Comparison of ENCODE assay signal across 8 mouse cellular contexts in the genomic region with DNA sequence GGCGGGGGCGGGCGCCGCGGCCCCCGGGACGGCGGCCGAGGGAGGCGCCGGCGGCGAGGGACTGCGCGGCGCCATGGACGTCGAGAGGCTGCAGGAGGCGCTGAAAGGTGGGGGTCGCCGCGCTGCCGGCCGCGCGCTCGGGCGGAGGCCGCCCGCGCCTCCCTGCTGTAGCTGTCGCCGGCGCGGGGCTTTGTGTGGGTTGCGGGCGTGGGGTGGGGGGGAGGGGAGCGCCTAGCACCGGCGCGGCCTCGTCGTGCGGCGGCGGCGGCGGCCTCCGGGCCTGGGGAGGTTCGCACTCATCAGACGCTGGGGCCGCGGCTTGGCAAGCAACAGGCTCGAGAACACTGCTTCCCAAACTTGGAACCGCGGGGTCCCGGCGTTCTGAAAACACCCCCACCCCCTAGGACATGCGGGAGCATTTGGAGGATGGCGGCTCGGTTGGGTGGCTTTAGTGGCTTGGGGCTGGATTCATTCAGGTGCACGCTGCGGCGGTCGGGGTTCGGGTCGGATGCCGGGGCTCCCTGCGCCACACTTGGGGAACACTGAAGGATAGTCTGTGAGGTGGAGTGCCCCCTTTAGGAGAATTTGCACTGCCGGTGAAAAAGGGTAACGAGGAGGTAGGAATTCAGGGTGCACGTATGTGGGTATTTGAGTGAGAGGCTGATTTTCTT. TPM values are rescaled to one million over a fixed set of nuclear protein-coding genes. Genes with fewer than 3 reads are reported as not detected.
A peak's percentile ranks its signal among the peaks of the same experiment; 100 is the strongest.
DNase-seq lines count a peak whose midpoint lies in the region; ATAC-seq and TF ChIP-seq lines count a peak whose summit lies in the region.

No protein-coding gene starts in this region.

- H3K4me1 ChIP-seq in CH12.LX (ENCODE audit: control insufficient read depth in 1 of 2, insufficient read depth in 2 of 2), result peaks cover 6 to 69% of the 10 kb centered on the region in 2 experiments; a peak in 3 of 4 replicates
- no peaks in the 10 kb centered on the region; the same call in 1 of the 2 replicates for H3K4me1 ChIP-seq in forebrain, embryonic 11.5 days (replicated peaks; ENCODE audit: control insufficient read depth, insufficient read depth, low read length)
- peaks cover 15% of the 10 kb centered on the region for H3K4me1 ChIP-seq in heart, embryonic 16.5 days (ENCODE audit: control insufficient read depth, insufficient read depth, low read length)
- peaks cover 27% of the 10 kb centered on the region for H3K4me1 ChIP-seq in liver, embryonic 15.5 days (replicated peaks)
- H3K4me1 ChIP-seq in neural tube, embryonic 12.5 days, result peaks cover 18% of the 10 kb centered on the region
- H3K4me1 ChIP-seq in testis, adult 2 months (ENCODE audit: control insufficient read depth, insufficient read depth, low read length), result peaks cover 3% of the 10 kb centered on the region

- no peaks in the 10 kb centered on the region for H3K27me3 ChIP-seq in CH12.LX (replicated peaks)
- H3K27me3 ChIP-seq in forebrain, embryonic 11.5 days (ENCODE audit: control insufficient read depth, insufficient read depth, low read length), result no peaks in the 10 kb centered on the region
- H3K27me3 ChIP-seq in heart, embryonic 16.5 days (ENCODE audit: control insufficient read depth, insufficient read depth, low read length), result no peaks in the 10 kb centered on the region
- H3K27me3 ChIP-seq in liver, embryonic 15.5 days, result no peaks in the 10 kb centered on the region
- no peaks in the 10 kb centered on the region for H3K27me3 ChIP-seq in neural tube, embryonic 12.5 days (replicated peaks)
- H3K27me3 ChIP-seq in testis, adult 2 months (ENCODE audit: control insufficient read depth, insufficient read depth, low read length), result no peaks in the 10 kb centered on the region

- H3K36me3 ChIP-seq in CH12.LX (replicated peaks in 1 of 2; ENCODE audit: control insufficient read depth in 1 of 2, insufficient read depth in 1 of 2, low read length in 1 of 2), result peaks cover 26 to 40% of the 10 kb centered on the region in 2 experiments
- peaks cover 14% of the 10 kb centered on the region; the same call in 1 of the 2 replicates for H3K36me3 ChIP-seq in forebrain, embryonic 11.5 days (ENCODE audit: control insufficient read depth, insufficient read depth, low read length)
- peaks cover 31% of the 10 kb centered on the region for H3K36me3 ChIP-seq in heart, embryonic 16.5 days (ENCODE audit: control insufficient read depth, insufficient read depth)
- H3K36me3 ChIP-seq in liver, embryonic 15.5 days (replicated peaks), result peaks cover 37% of the 10 kb centered on the region
- peaks cover 35% of the 10 kb centered on the region for H3K36me3 ChIP-seq in neural tube, embryonic 12.5 days
- H3K36me3 ChIP-seq in testis, adult 2 months (ENCODE audit: control insufficient read depth, insufficient read depth, low read length), result peaks cover 4% of the 10 kb centered on the region

- in situ Hi-C loops in CH12.LX (cut with MboI; ENCODE audit: low pct_ligation_motif_present, low pct_unique_long_range_greater_than_20kb, low sequenced_read_pairs), result no loop called here

- H3K4me3 ChIP-seq in CH12.LX (replicated peaks in 1 of 3; ENCODE audit: low read depth in 2 of 3, low read length in 2 of 3, poor library complexity in 1 of 3), result peak overlapping the region; percentile 77 to 86 (median 86)
- H3K4me3 ChIP-seq in forebrain, embryonic 11.5 days (ENCODE audit: low read depth, low read length), result peak overlapping the region; percentile 87
- H3K4me3 ChIP-seq in heart, embryonic 16.5 days (ENCODE audit: low read length), result peak overlapping the region; percentile 79
- H3K4me3 ChIP-seq in liver, embryonic 15.5 days (replicated peaks), result peak overlapping the region; percentile 92
- H3K4me3 ChIP-seq in neural tube, embryonic 12.5 days, result peak overlapping the region; percentile 85
- peak overlapping the region; percentile 79 for H3K4me3 ChIP-seq in testis, adult 2 months (ENCODE audit: control insufficient read depth, low read depth, low read length)

- dilution Hi-C loops in CH12.LX (cut with MboI; ENCODE audit: extremely low pct_ligation_motif_present, extremely low pct_unique_long_range_greater_than_20kb, low sequenced_read_pairs), result no loop called here

- DNase-seq in CH12.LX (ENCODE audit: extremely low read depth), result no peak
- DNase-seq in c-Kit-positive CD71-positive TER-119-negative erythroid progenitor cells, embryonic 14.5 days (ENCODE audit: low read depth), result peak; percentile 32
- DNase-seq in forebrain, embryonic 11.5 days (ENCODE audit: low spot score), result peak; percentile 86
- DNase-seq in kidney, postnatal 36 days, result peak; percentile 40 to 63

- peak overlapping the region; percentile 85 for H3K9ac ChIP-seq in CH12.LX (ENCODE audit: insufficient read depth, low read depth)
- H3K9ac ChIP-seq in forebrain, embryonic 11.5 days (ENCODE audit: low read length), result peak overlapping the region; percentile 73
- peak overlapping the region; percentile 85 for H3K9ac ChIP-seq in heart, embryonic 16.5 days (ENCODE audit: low read length)
- H3K9ac ChIP-seq in liver, embryonic 15.5 days, result peak overlapping the region; percentile 88
- H3K9ac ChIP-seq in neural tube, embryonic 12.5 days, result peak overlapping the region; percentile 81

- under 1% methylated on average over 42 of the region's 72 CpGs for WGBS in forebrain, embryonic 11.5 days
- WGBS in heart, embryonic 16.5 days, result 2% methylated on average over 54 of the region's 72 CpGs
- WGBS in liver, embryonic 15.5 days (ENCODE audit: insufficient replicate concordance), result under 1% methylated on average over 67 of the region's 72 CpGs
- WGBS in neural tube, embryonic 12.5 days, result 1% methylated on average over 62 of the region's 72 CpGs

- H3K79me2 ChIP-seq in CH12.LX (replicated peaks; ENCODE audit: control insufficient read depth, extremely low read depth, insufficient read depth, poor library complexity, severe bottlenecking), result peaks cover 51% of the 10 kb centered on the region

- peak; percentile 41 for TF ChIP-seq RAD21 in CH12.LX (IDR thresholded peaks at IDR 0.05; ENCODE audit: low read depth, low read length)

- peak; percentile 62; the same call in 1 of the 2 replicates for TF ChIP-seq POLR2A in CH12.LX (IDR thresholded peaks at IDR 0.05; ENCODE audit: low read depth, low read length)
- peak; percentile 40; the same call in 1 of the 2 replicates for TF ChIP-seq POLR2A in testis, adult 2 months (IDR thresholded peaks at IDR 0.05; ENCODE audit: control insufficient read depth, low read depth, low read length)

- peak in 1 of 2 experiments; percentile 61; a peak in 2 of 4 replicates for TF ChIP-seq CTCF in CH12.LX (conservative IDR thresholded peaks at IDR 0.05 in 1 of 2, IDR thresholded peaks at IDR 0.05 in 1 of 2; ENCODE audit: low read depth in 2 of 2, low read length in 2 of 2)
- TF ChIP-seq CTCF in testis, adult 2 months (IDR thresholded peaks at IDR 0.05; ENCODE audit: control insufficient read depth, insufficient read depth, insufficient replicate concordance, low read depth, low read length), result no peak

- H3K9me3 ChIP-seq in CH12.LX (replicated peaks; ENCODE audit: low read length), result peaks cover 3% of the 10 kb centered on the region
- H3K9me3 ChIP-seq in forebrain, embryonic 11.5 days (ENCODE audit: control insufficient read depth, low read length), result no peaks in the 10 kb centered on the region
- no peaks in the 10 kb centered on the region for H3K9me3 ChIP-seq in heart, embryonic 16.5 days (replicated peaks; ENCODE audit: control insufficient read depth, low read length)
- no peaks in the 10 kb centered on the region for H3K9me3 ChIP-seq in liver, embryonic 15.5 days (replicated peaks)
- H3K9me3 ChIP-seq in neural tube, embryonic 12.5 days, result no peaks in the 10 kb centered on the region

- H3K27ac ChIP-seq in CH12.LX (ENCODE audit: insufficient read depth, low read depth), result peak overlapping the region; percentile 34; the same call in 1 of the 2 replicates
- H3K27ac ChIP-seq in forebrain, embryonic 11.5 days (ENCODE audit: low read depth, low read length), result peak overlapping the region; percentile 63
- peak overlapping the region; percentile 86 for H3K27ac ChIP-seq in heart, embryonic 16.5 days (ENCODE audit: low read length)
- peak overlapping the region; percentile 83 for H3K27ac ChIP-seq in liver, embryonic 15.5 days (replicated peaks)
- peak overlapping the region; percentile 15 for H3K27ac ChIP-seq in neural tube, embryonic 12.5 days
- H3K27ac ChIP-seq in testis, adult 2 months (ENCODE audit: control insufficient read depth, insufficient read depth, low read depth, low read length), result peak overlapping the region; percentile 8

- no peak for TF ChIP-seq EP300 in CH12.LX (IDR thresholded peaks at IDR 0.05; ENCODE audit: low read length)

- peak overlapping the region; percentile 80 for H3K4me2 ChIP-seq in CH12.LX (ENCODE audit: insufficient read depth, low read depth, poor library complexity, severe bottlenecking)
- peak overlapping the region; percentile 51 for H3K4me2 ChIP-seq in forebrain, embryonic 11.5 days (ENCODE audit: low read depth, low read length, severe bottlenecking)
- H3K4me2 ChIP-seq in heart, embryonic 16.5 days (ENCODE audit: low read depth, low read length), result peak overlapping the region; percentile 63
- peak overlapping the region; percentile 72 for H3K4me2 ChIP-seq in liver, embryonic 15.5 days
- peak overlapping the region; percentile 66 for H3K4me2 ChIP-seq in neural tube, embryonic 12.5 days (replicated peaks)

- ATAC-seq in forebrain, embryonic 11.5 days (replicated peaks; ENCODE audit: low FRiP score), result peak; percentile 91
- ATAC-seq in heart, embryonic 16.5 days (replicated peaks; ENCODE audit: extremely low read depth, insufficient read depth, low FRiP score), result peak; percentile 91
- peak; percentile 85 for ATAC-seq in liver, embryonic 15.5 days (ENCODE audit: insufficient read depth)
- peak; percentile 92 for ATAC-seq in neural tube, embryonic 12.5 days (ENCODE audit: low FRiP score, low read depth)

TF ChIP-seq in CH12.LX, 34 proteins besides CTCF, POLR2A, EP300 and RAD21 (continues in another document):
- TF ChIP-seq SMC3 (IDR thresholded peaks at IDR 0.05; ENCODE audit: low read depth, low read length) (peak; percentile 49), BHLHE40 (IDR thresholded peaks at IDR 0.05; ENCODE audit: low read depth, low read length) (no peak), MYC (IDR thresholded peaks at IDR 0.05; ENCODE audit: low read depth, low read length) (0 out of 2 replicates have a peak, but pooled peaks have one; percentile 13), RCOR1 (conservative IDR thresholded peaks at IDR 0.05; ENCODE audit: low read depth, low read length) (no peak), MEF2A (IDR thresholded peaks at IDR 0.05; ENCODE audit: borderline replicate concordance, low read depth, low read length) (0 out of 2 replicates have a peak, but pooled peaks have one; percentile 18)

RNA-seq across cellular contexts. Expression of a gene that starts 0.5 kb away (rescaled TPM):
- total RNA-seq in CH12.LX (2012; rRNA removed) (53.3 and 60.1 TPM in 2 replicates), CH12.LX (2014; rRNA removed) (134 and 144 TPM in 2 replicates)
- 112 and 115 TPM in 2 replicates for polyA plus RNA-seq in CH12.LX (2012; ENCODE audit: insufficient read length, low read depth)
- 37.6 and 40.3 TPM in 2 replicates for polyA plus RNA-seq in forebrain, embryonic 11.5 days (2014; fragmentation: Nextera tagmentation; extraction: Ambion mirVana)
- polyA plus RNA-seq in heart, embryonic 16.5 days (2015; fragmentation: Nextera tagmentation; extraction: Ambion mirVana), result 11.8 and 12.3 TPM in 2 replicates
- polyA plus RNA-seq in liver, embryonic 15.5 days (2015; fragmentation: Nextera tagmentation; extraction: Ambion mirVana), result 8.0 and 8.1 TPM in 2 replicates
- polyA plus RNA-seq in neural tube, embryonic 12.5 days (2016; fragmentation: Nextera tagmentation; extraction: Ambion mirVana), result 23.9 and 25.2 TPM in 2 replicates
- 38.9 and 43.6 TPM in 2 replicates for polyA plus RNA-seq in testis, adult 2 months (2012; rRNA removed)

Comparison
In these comparisons a context has a peak if more than half of its experiments do, and no peak if none do; other contexts are left out.
1. H3K27ac ChIP-seq: peak in every context shown above with its lines; median percentile 86 in heart, embryonic 16.5 days; 83 in liver, embryonic 15.5 days; 63 in forebrain, embryonic 11.5 days; 34 in CH12.LX; 15 in neural tube, embryonic 12.5 days; 8 in testis, adult 2 months.